Mouse (Mus musculus): ENCODE results near the gene Slc5a12. TPM values are rescaled to one million over a fixed set of nuclear protein-coding genes. Genes with fewer than 3 reads are reported as not detected.

Slc5a12 gene
- not detected in 2 replicates for polyA plus RNA-seq (2015; fragmentation: Nextera tagmentation; extraction: Ambion mirVana)

GRCm38 (mm10) chr2:110596932-110597331 lies at the start of gene Slc5a12:
TSS of gene Slc5a12 (plus strand) at chr2:110597298.
- no peak for ATAC-seq (ENCODE audit: low FRiP score)
- no peaks in the 10 kb centered on the region for H3K9me3 ChIP-seq
- H3K4me2 ChIP-seq, result no peak within 1 kb of the TSS
- WGBS, result 89% methylated on average over 2 of the region's 2 CpGs
- H3K9ac ChIP-seq, result no peak within 1 kb of the TSS
- H3K36me3 ChIP-seq, result no peaks in the 10 kb centered on the region
- no peak within 1 kb of the TSS for H3K27ac ChIP-seq
- H3K4me3 ChIP-seq, result no peak within 1 kb of the TSS
- no peaks in the 10 kb centered on the region for H3K27me3 ChIP-seq
- H3K4me1 ChIP-seq (replicated peaks), result no peaks in the 10 kb centered on the region

GRCm38 (mm10) chr2:110556098-110556497 lies 41.0 kb upstream of the Slc5a12 start:
- Histone ChIP-seq H3K27me3 (no peaks in the 10 kb centered on the region), H3K9me3 (no peaks in the 10 kb centered on the region), H3K27ac (no peak overlapping the region), H3K9ac (no peak overlapping the region), H3K4me3 (no peak overlapping the region), H3K4me2 (no peak overlapping the region), H3K36me3 (no peaks in the 10 kb centered on the region), H3K4me1 (replicated peaks) (no peaks in the 10 kb centered on the region)
- no peak for ATAC-seq (ENCODE audit: low FRiP score)
- 89% methylated on average over 1 of the region's 1 CpGs for WGBS

GRCm38 (mm10) chr2:110562621-110563020 lies 34.5 kb upstream of the Slc5a12 start:
- no peak overlapping the region for H3K4me2 ChIP-seq
- H3K9ac ChIP-seq, result no peak overlapping the region
- no peak for ATAC-seq (ENCODE audit: low FRiP score)
- H3K36me3 ChIP-seq, result no peaks in the 10 kb centered on the region
- H3K27me3 ChIP-seq, result no peaks in the 10 kb centered on the region
- H3K4me1 ChIP-seq (replicated peaks), result no peaks in the 10 kb centered on the region
- no peaks in the 10 kb centered on the region for H3K9me3 ChIP-seq
- H3K27ac ChIP-seq, result no peak overlapping the region
- 68% methylated on average over 2 of the region's 2 CpGs for WGBS
- H3K4me3 ChIP-seq, result no peak overlapping the region

- Histone ChIP-seq H3K4me3 (no peak overlapping the region), H3K9ac (no peak overlapping the region), H3K36me3 (no peaks in the 10 kb centered on the region), H3K27ac (no peak overlapping the region), H3K27me3 (no peaks in the 10 kb centered on the region), H3K9me3 (no peaks in the 10 kb centered on the region), H3K4me2 (no peak overlapping the region), H3K4me1 (replicated peaks) (no peaks in the 10 kb centered on the region)
- peak; percentile 82; the same call in 1 of the 2 replicates for ATAC-seq (ENCODE audit: low FRiP score)
- WGBS, result 41% methylated on average over 5 of the region's 5 CpGs
These were observed 32.1 kb upstream of the Slc5a12 start for GRCm38 (mm10) chr2:110564673-110565627.

GRCm38 (mm10) chr2:110586692-110587091 lies 10.4 kb upstream of the Slc5a12 start:
- WGBS, result 94% methylated on average over 6 of the region's 6 CpGs
- Histone ChIP-seq H3K9me3 (no peaks in the 10 kb centered on the region), H3K9ac (no peak overlapping the region), H3K27ac (no peak overlapping the region), H3K36me3 (no peaks in the 10 kb centered on the region), H3K4me3 (no peak overlapping the region), H3K4me2 (no peak overlapping the region), H3K27me3 (no peaks in the 10 kb centered on the region), H3K4me1 (replicated peaks) (no peaks in the 10 kb centered on the region)
- no peak for ATAC-seq (ENCODE audit: low FRiP score)

- no peak overlapping the region for H3K4me2 ChIP-seq
- H3K36me3 ChIP-seq, result no peaks in the 10 kb centered on the region
- H3K9ac ChIP-seq, result no peak overlapping the region
- H3K9me3 ChIP-seq, result no peaks in the 10 kb centered on the region
- no peak for ATAC-seq (ENCODE audit: low FRiP score)
- no peak overlapping the region for H3K27ac ChIP-seq
- H3K27me3 ChIP-seq, result no peaks in the 10 kb centered on the region
- no peaks in the 10 kb centered on the region for H3K4me1 ChIP-seq (replicated peaks)
- H3K4me3 ChIP-seq, result no peak overlapping the region
- WGBS, result 84% methylated on average over 1 of the region's 1 CpGs
These were observed 7.1 kb upstream of the Slc5a12 start for GRCm38 (mm10) chr2:110590007-110590406.

- no peak overlapping the region for H3K4me2 ChIP-seq
- no peak overlapping the region for H3K4me3 ChIP-seq
- no peaks in the 10 kb centered on the region for H3K9me3 ChIP-seq
- no peaks in the 10 kb centered on the region for H3K4me1 ChIP-seq (replicated peaks)
- H3K9ac ChIP-seq, result no peak overlapping the region
- ATAC-seq (ENCODE audit: low FRiP score), result no peak
- no peaks in the 10 kb centered on the region for H3K27me3 ChIP-seq
- no peaks in the 10 kb centered on the region for H3K36me3 ChIP-seq
- WGBS, result 84% methylated on average over 3 of the region's 3 CpGs
- H3K27ac ChIP-seq, result no peak overlapping the region
These were observed 4.8 kb upstream of the Slc5a12 start for GRCm38 (mm10) chr2:110592276-110592675.

GRCm38 (mm10) chr2:110644358-110644757 lies 47.3 kb downstream of the Slc5a12 start:
- no peaks in the 10 kb centered on the region for H3K36me3 ChIP-seq
- no peak for ATAC-seq (ENCODE audit: low FRiP score)
- no peaks in the 10 kb centered on the region for H3K4me1 ChIP-seq (replicated peaks)
- no peak overlapping the region for H3K4me2 ChIP-seq
- H3K27me3 ChIP-seq, result no peaks in the 10 kb centered on the region
- no peaks in the 10 kb centered on the region for H3K9me3 ChIP-seq
- no peak overlapping the region for H3K27ac ChIP-seq
- no peak overlapping the region for H3K4me3 ChIP-seq
- 81% methylated on average over 1 of the region's 1 CpGs for WGBS
- H3K9ac ChIP-seq, result no peak overlapping the region

- H3K27ac ChIP-seq, result no peak overlapping the region
These were observed 47.7 kb downstream of the Slc5a12 start for GRCm38 (mm10) chr2:110644846-110645245.

GRCm38 (mm10) chr2:110663329-110663728 lies 66.2 kb downstream of the Slc5a12 start:
- Histone ChIP-seq H3K9ac (no peak overlapping the region), H3K4me3 (no peak overlapping the region), H3K36me3 (no peaks in the 10 kb centered on the region), H3K4me1 (replicated peaks) (no peaks in the 10 kb centered on the region), H3K9me3 (no peaks in the 10 kb centered on the region), H3K27ac (no peak overlapping the region), H3K27me3 (no peaks in the 10 kb centered on the region), H3K4me2 (no peak overlapping the region)
- WGBS, result 55% methylated on average over 4 of the region's 4 CpGs
- ATAC-seq (ENCODE audit: low FRiP score), result no peak

More at GRCm38 (mm10) chr2:110644846-110645245, 47.7 kb downstream of the Slc5a12 start:
- H3K4me2 ChIP-seq, result no peak overlapping the region
- H3K9me3 ChIP-seq, result no peaks in the 10 kb centered on the region
- H3K4me1 ChIP-seq (replicated peaks), result no peaks in the 10 kb centered on the region
- H3K9ac ChIP-seq, result no peak overlapping the region
- no peak for ATAC-seq (ENCODE audit: low FRiP score)
- H3K4me3 ChIP-seq, result no peak overlapping the region
- no peaks in the 10 kb centered on the region for H3K36me3 ChIP-seq
- no peaks in the 10 kb centered on the region for H3K27me3 ChIP-seq

- no peak overlapping the region for H3K27ac ChIP-seq
- no peaks in the 10 kb centered on the region for H3K9me3 ChIP-seq
- no peaks in the 10 kb centered on the region for H3K27me3 ChIP-seq
- no peaks in the 10 kb centered on the region for H3K4me1 ChIP-seq (replicated peaks)
- H3K4me2 ChIP-seq, result no peak overlapping the region
- 90% methylated on average over 2 of the region's 2 CpGs for WGBS
- no peak overlapping the region for H3K9ac ChIP-seq
- H3K4me3 ChIP-seq, result no peak overlapping the region
- H3K36me3 ChIP-seq, result no peaks in the 10 kb centered on the region
- no peak for ATAC-seq (ENCODE audit: low FRiP score)
These were observed 74.0 kb downstream of the Slc5a12 start for GRCm38 (mm10) chr2:110671071-110671624.

Data from hindbrain, embryonic 13.5 days (tissue).